Mouse (Mus musculus): ENCODE results near the gene Alx1.

GRCm38 (mm10) chr10:103049593-103049992 lies 19.6 kb upstream of the Alx1 start:
- no peak for TF ChIP-seq CTCF (IDR thresholded peaks at IDR 0.05; ENCODE audit: low read depth, low read length)
- TF ChIP-seq EP300 (IDR thresholded peaks at IDR 0.05; ENCODE audit: insufficient read depth, low read depth, low read length), result no peak
- TF ChIP-seq POLR2A (IDR thresholded peaks at IDR 0.05; ENCODE audit: insufficient read depth, low read length), result no peak
